Mouse (Mus musculus) layer of hippocampus, adult 11-12 months (tissue): ENCODE measurements at regions not wholly inside any gene's neighbourhood (a gene's known extent, or its start where the extent isn't known, plus 50 kb on each side); places are given as distances from the start of the nearest gene placed in this dataset.

ENCODE experiments used
- DNase-seq: peaks from one replicate; pipeline ENCODE4 v3.0.0; 2022; ENCODE audit warnings: low spot score

GRCm38 (mm10) chr10:109607121-109607520 lies 596.3 kb upstream of the Syt1 start:
- DNase-seq = no peak

GRCm38 (mm10) chr10:109603241-109603640 lies 592.5 kb upstream of the Syt1 start:
- DNase-seq = no peak

- DNase-seq = no peak
Observed at GRCm38 (mm10) chr10:109598604-109599003, 587.8 kb upstream of the Syt1 start.

- DNase-seq = no peak
Observed at GRCm38 (mm10) chr10:109573200-109573599, 562.4 kb upstream of the Syt1 start.

- no peak for DNase-seq
Observed at GRCm38 (mm10) chr10:109569798-109570197, 559.0 kb upstream of the Syt1 start.

GRCm38 (mm10) chr10:109566675-109567074 lies 555.9 kb upstream of the Syt1 start:
- no peak for DNase-seq

GRCm38 (mm10) chr10:109561638-109562037 lies 550.9 kb upstream of the Syt1 start:
- no peak for DNase-seq

GRCm38 (mm10) chr10:109561094-109561493 lies 550.3 kb upstream of the Syt1 start:
- peak; percentile 7 for DNase-seq

GRCm38 (mm10) chr10:109543301-109543700 lies 532.5 kb upstream of the Syt1 start:
- no peak for DNase-seq

- no peak for DNase-seq
Observed at GRCm38 (mm10) chr10:109540229-109540628, 529.4 kb upstream of the Syt1 start.

GRCm38 (mm10) chr10:109528096-109528495 lies 517.3 kb upstream of the Syt1 start:
- DNase-seq = no peak

- no peak for DNase-seq
Observed at GRCm38 (mm10) chr10:109521681-109522080, 510.9 kb upstream of the Syt1 start.

- no peak for DNase-seq
Observed at GRCm38 (mm10) chr10:109517664-109518063, 506.9 kb upstream of the Syt1 start.

- DNase-seq = no peak
Observed at GRCm38 (mm10) chr10:109515225-109515624, 504.4 kb upstream of the Syt1 start.

GRCm38 (mm10) chr10:109510917-109511715 lies 500.3 kb upstream of the Syt1 start:
- no peak for DNase-seq

GRCm38 (mm10) chr10:109508553-109508952 lies 497.8 kb upstream of the Syt1 start:
- DNase-seq = no peak

GRCm38 (mm10) chr10:109507228-109507627 lies 496.4 kb upstream of the Syt1 start:
- DNase-seq = no peak

GRCm38 (mm10) chr10:109504683-109505082 lies 493.9 kb upstream of the Syt1 start:
- DNase-seq = no peak

- no peak for DNase-seq
Observed at GRCm38 (mm10) chr10:109500861-109501260, 490.1 kb upstream of the Syt1 start.

- no peak for DNase-seq
Observed at GRCm38 (mm10) chr10:109498301-109498700, 487.5 kb upstream of the Syt1 start.

- DNase-seq = peak; percentile 77
Observed at GRCm38 (mm10) chr10:109496161-109496560, 485.4 kb upstream of the Syt1 start.

- DNase-seq = no peak
Observed at GRCm38 (mm10) chr10:109490765-109491164, 480.0 kb upstream of the Syt1 start.

- peak; percentile 10 for DNase-seq
Observed at GRCm38 (mm10) chr10:109488000-109488399, 477.2 kb upstream of the Syt1 start.
